Mouse (Mus musculus) olfactory bulb, adult 2 months (tissue): ENCODE measurements at regions not wholly inside any gene's neighbourhood (a gene's known extent, or its start where the extent isn't known, plus 50 kb on each side); places are given as distances from the start of the nearest gene placed in this dataset.

Source experiments
- H3K27ac ChIP-seq: fragments of 200-500 bp; 2 replicates; pipeline ENCODE4 v1.5.1; 2012; ENCODE audit warnings: low read depth, low read length; ENCODE audit not compliant: insufficient read depth
- H3K4me1 ChIP-seq: fragments of 200-500 bp; 2 replicates; pipeline ENCODE4 v1.6.1; 2012; ENCODE audit warnings: low read length; ENCODE audit not compliant: control insufficient read depth, insufficient read depth
- H3K4me3 ChIP-seq: fragments of 200-500 bp; 2 replicates; pipeline ENCODE4 v1.5.1; 2012; ENCODE audit warnings: mild to moderate bottlenecking, low read depth, low read length, moderate library complexity; ENCODE audit not compliant: insufficient read depth
- CTCF ChIP-seq: fragments of 200-500 bp; IDR thresholded peaks from 2 replicates; pipeline ENCODE4 v1.5.1; 2012; ENCODE audit warnings: low read depth, mild to moderate bottlenecking, low read length, moderate library complexity; ENCODE audit not compliant: insufficient read depth
- POLR2A ChIP-seq: fragments of 200-500 bp; IDR thresholded peaks from 2 replicates; pipeline ENCODE4 v1.6.1; 2012; ENCODE audit warnings: mild to moderate bottlenecking, low read depth, low read length, moderate library complexity; ENCODE audit not compliant: insufficient read depth
- whole genome bisulfite sequencing: fragments of 180-500 bp; shearing (Covaris S2); methylation state at CpG from one replicate; pipeline ENCODE4 v1.1.7; 2018; 5-methylcytosine and 5-hydroxymethylcytosine counted together

- 62% methylated on average over 12 of the region's 12 CpGs for WGBS
- no peak overlapping the region for H3K27ac ChIP-seq
These were observed 217.4 kb downstream of the Cd83 start for GRCm38 (mm10) chr13:44001861-44002545.

GRCm38 (mm10) chr13:44012868-44013267 lies 228.3 kb downstream of the Cd83 start:
- no peak for TF ChIP-seq CTCF
- TF ChIP-seq POLR2A = no peak
- Histone ChIP-seq H3K27ac (no peak overlapping the region), H3K4me1 (no peaks in the 10 kb centered on the region), H3K4me3 (no peak overlapping the region)
- 93% methylated on average over 2 of the region's 2 CpGs for WGBS

More at GRCm38 (mm10) chr13:44001861-44002545, 217.4 kb downstream of the Cd83 start:
- H3K4me3 ChIP-seq = no peak overlapping the region
- H3K4me1 ChIP-seq = 0 out of 2 replicates have a peak, but pooled peaks cover 2% of the 10 kb centered on the region
- TF ChIP-seq POLR2A (no peak), CTCF (no peak)

GRCm38 (mm10) chr13:44018489-44019303 lies 234.1 kb downstream of the Cd83 start:
- Histone ChIP-seq H3K4me3 (no peak overlapping the region), H3K4me1 (peaks cover 5% of the 10 kb centered on the region), H3K27ac (no peak overlapping the region)
- 20% methylated on average over 8 of the region's 8 CpGs for WGBS
- TF ChIP-seq POLR2A (no peak), CTCF (no peak)

- Histone ChIP-seq H3K4me1 (peaks cover 5% of the 10 kb centered on the region), H3K27ac (no peak overlapping the region), H3K4me3 (no peak overlapping the region)
- TF ChIP-seq POLR2A (no peak), CTCF (no peak)
These were observed 234.7 kb downstream of the Cd83 start for GRCm38 (mm10) chr13:44019304-44019583.

- H3K27ac ChIP-seq = no peak overlapping the region
- no peak overlapping the region for H3K4me3 ChIP-seq
- H3K4me1 ChIP-seq = peaks cover 9% of the 10 kb centered on the region
- no peak for TF ChIP-seq POLR2A
- TF ChIP-seq CTCF = no peak
- WGBS = 80% methylated on average over 7 of the region's 7 CpGs
These were observed 236.3 kb downstream of the Cd83 start for GRCm38 (mm10) chr13:44020851-44021250.

- 56% methylated on average over 10 of the region's 10 CpGs for WGBS
- TF ChIP-seq CTCF (no peak), POLR2A (no peak)
These were observed 237.5 kb downstream of the Cd83 start for GRCm38 (mm10) chr13:44022106-44022505.

GRCm38 (mm10) chr13:44024612-44025011 lies 240.0 kb downstream of the Cd83 start:
- WGBS = 51% methylated on average over 3 of the region's 3 CpGs

More at GRCm38 (mm10) chr13:44022106-44022505, 237.5 kb downstream of the Cd83 start:
- Histone ChIP-seq H3K4me3 (no peak overlapping the region), H3K4me1 (peaks cover 12% of the 10 kb centered on the region), H3K27ac (no peak overlapping the region)

GRCm38 (mm10) chr13:44026321-44027255 lies 242.0 kb downstream of the Cd83 start:
- Histone ChIP-seq H3K4me3 (no peak overlapping the region), H3K4me1 (peaks cover 10% of the 10 kb centered on the region), H3K27ac (no peak overlapping the region)
- 40% methylated on average over 26 of the region's 26 CpGs for WGBS
- TF ChIP-seq POLR2A (no peak), CTCF (no peak)

More at GRCm38 (mm10) chr13:44024612-44025011, 240.0 kb downstream of the Cd83 start:
- TF ChIP-seq CTCF (no peak), POLR2A (no peak)
- no peak overlapping the region for H3K27ac ChIP-seq
- H3K4me1 ChIP-seq = peaks cover 7% of the 10 kb centered on the region; the same call in 1 of the 2 replicates
- no peak overlapping the region for H3K4me3 ChIP-seq

- no peak overlapping the region for H3K27ac ChIP-seq
- H3K4me3 ChIP-seq = no peak overlapping the region
- 97% methylated on average over 6 of the region's 6 CpGs for WGBS
- H3K4me1 ChIP-seq = peaks cover 10% of the 10 kb centered on the region
- TF ChIP-seq POLR2A = no peak
These were observed 243.5 kb downstream of the Cd83 start for GRCm38 (mm10) chr13:44028081-44028480.
